Mouse (Mus musculus) ES-Bruce4 (cell line): Measurements from ENCODE around the gene Nmral1. TPM values are rescaled to one million over a fixed set of nuclear protein-coding genes. Genes with fewer than 3 reads are reported as not detected.

ENCODE experiments used
- H3K27ac ChIP-seq: 2 replicates; pipeline ENCODE4 v1.5.1; 2012; ENCODE audit warnings: low read length, inconsistent platforms; ENCODE audit not compliant: insufficient read depth
- H3K27me3 ChIP-seq: 2 replicates; pipeline ENCODE4 v1.6.1; 2012; ENCODE audit warnings: mild to moderate bottlenecking, low read length, inconsistent platforms; ENCODE audit not compliant: control insufficient read depth, poor library complexity, insufficient read depth, severe bottlenecking
- H3K36me3 ChIP-seq: 2 replicates; pipeline ENCODE4 v1.6.1; 2012; ENCODE audit warnings: inconsistent platforms, mild to moderate bottlenecking, low read length, moderate library complexity; ENCODE audit not compliant: control insufficient read depth, poor library complexity, insufficient read depth, severe bottlenecking
- H3K4me1 ChIP-seq: one replicate; pipeline ENCODE4 v1.8.1; 2011; ENCODE audit warnings: low read length; ENCODE audit not compliant: control insufficient read depth, insufficient read depth
- H3K4me3 ChIP-seq: 2 replicates; pipeline ENCODE4 v1.5.1; 2011; ENCODE audit warnings: low read depth, mild to moderate bottlenecking, low read length
- H3K9ac ChIP-seq: 2 replicates; pipeline ENCODE4 v1.6.1; 2012; ENCODE audit warnings: low read depth, mild to moderate bottlenecking, inconsistent platforms; ENCODE audit not compliant: poor library complexity, severe bottlenecking
- H3K9me3 ChIP-seq: replicated peaks from 2 replicates; pipeline ENCODE4 v1.6.1; 2012; ENCODE audit warnings: mild to moderate bottlenecking, low read length, inconsistent platforms; ENCODE audit not compliant: control insufficient read depth, poor library complexity, insufficient read depth, severe bottlenecking
- CTCF ChIP-seq: IDR thresholded peaks from one replicate; pipeline ENCODE4 v1.8.1; 2011; ENCODE audit warnings: low read depth, low read length
- EP300 ChIP-seq: IDR thresholded peaks from 2 replicates; pipeline ENCODE4 v1.6.1; 2011; ENCODE audit warnings: low read depth, low read length; ENCODE audit not compliant: insufficient read depth
- POLR2A ChIP-seq: IDR thresholded peaks from one replicate; pipeline ENCODE4 v1.8.1; 2011; ENCODE audit warnings: low read length; ENCODE audit not compliant: insufficient read depth
- polyA plus RNA-seq: library from polyadenylated mRNA; stranded (reverse); fragments of >200 nt; gene quantifications from 2 replicates; pipeline ENCODE4 v1.2.4, GENCODE M21; 2011; ENCODE audit warnings: low read depth; ENCODE audit not compliant: missing spikeins, insufficient read depth, insufficient read length

The Nmral1 gene
- polyA plus RNA-seq, 1 experiment, result 15.7 TPM

DNA sequence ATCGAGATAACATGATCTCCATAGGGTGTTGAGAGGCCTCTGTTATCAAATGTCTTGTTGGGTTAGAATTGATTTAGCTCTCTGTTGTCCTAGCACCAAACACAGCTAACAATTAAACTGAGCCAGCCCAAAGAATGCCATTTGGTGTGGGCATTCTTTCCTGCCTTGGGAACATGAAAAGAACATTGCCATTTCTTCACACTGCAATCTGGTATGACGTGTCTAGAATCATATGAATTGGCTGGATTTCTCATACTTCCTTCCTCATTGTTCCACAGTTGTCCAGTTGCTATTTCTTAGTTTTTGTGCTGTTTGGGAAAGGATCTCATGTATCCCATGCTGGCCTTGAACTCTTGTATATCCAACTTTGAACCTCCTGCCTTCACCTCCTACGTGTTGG, 34.9 kb upstream of the Nmral1 start:
- Histone ChIP-seq H3K9ac (no peak overlapping the region), H3K36me3 (no peaks in the 10 kb centered on the region; the same call in 1 of the 2 replicates), H3K27me3 (no peaks in the 10 kb centered on the region), H3K4me1 (no peaks in the 10 kb centered on the region), H3K4me3 (no peak overlapping the region), H3K27ac (no peak overlapping the region), H3K9me3 (peaks cover 11% of the 10 kb centered on the region)
- no peak for TF ChIP-seq CTCF
- TF ChIP-seq POLR2A, result no peak
- TF ChIP-seq EP300, result no peak

GRCm38 (mm10) chr16:4752155-4752554, 33.0 kb upstream of the Nmral1 start:
- Histone ChIP-seq H3K4me3 (no peak overlapping the region), H3K27me3 (no peaks in the 10 kb centered on the region), H3K9me3 (peaks cover 11% of the 10 kb centered on the region), H3K9ac (no peak overlapping the region), H3K4me1 (no peaks in the 10 kb centered on the region), H3K36me3 (no peaks in the 10 kb centered on the region; the same call in 1 of the 2 replicates), H3K27ac (no peak overlapping the region)
- TF ChIP-seq CTCF (no peak), POLR2A (no peak), EP300 (no peak)

DNA sequence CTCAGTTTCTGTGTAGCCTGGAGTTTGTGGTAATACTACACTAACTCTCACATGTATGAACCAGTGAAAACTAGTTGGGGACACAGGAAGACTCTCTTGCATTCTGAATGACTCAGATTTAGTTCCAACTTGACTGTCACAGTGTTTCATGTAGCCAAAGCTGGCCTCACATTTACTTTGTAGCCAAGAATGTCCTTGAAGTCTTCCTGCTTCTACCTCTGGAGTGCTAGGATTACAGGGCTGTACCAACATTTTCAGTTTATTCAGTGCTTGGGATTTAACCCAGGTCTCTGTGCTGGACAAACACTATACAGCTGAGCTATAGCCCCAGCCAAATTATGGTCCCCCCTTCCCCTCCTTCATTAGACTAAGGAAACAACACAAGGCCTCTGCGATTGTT, 23.0 kb upstream of the Nmral1 start:
- Histone ChIP-seq H3K4me1 (no peaks in the 10 kb centered on the region), H3K27ac (no peak overlapping the region), H3K4me3 (no peak overlapping the region), H3K9me3 (peaks cover 37% of the 10 kb centered on the region), H3K27me3 (no peaks in the 10 kb centered on the region), H3K36me3 (no peaks in the 10 kb centered on the region), H3K9ac (no peak overlapping the region)
- no peak for TF ChIP-seq POLR2A
- no peak for TF ChIP-seq EP300
- no peak for TF ChIP-seq CTCF

DNA sequence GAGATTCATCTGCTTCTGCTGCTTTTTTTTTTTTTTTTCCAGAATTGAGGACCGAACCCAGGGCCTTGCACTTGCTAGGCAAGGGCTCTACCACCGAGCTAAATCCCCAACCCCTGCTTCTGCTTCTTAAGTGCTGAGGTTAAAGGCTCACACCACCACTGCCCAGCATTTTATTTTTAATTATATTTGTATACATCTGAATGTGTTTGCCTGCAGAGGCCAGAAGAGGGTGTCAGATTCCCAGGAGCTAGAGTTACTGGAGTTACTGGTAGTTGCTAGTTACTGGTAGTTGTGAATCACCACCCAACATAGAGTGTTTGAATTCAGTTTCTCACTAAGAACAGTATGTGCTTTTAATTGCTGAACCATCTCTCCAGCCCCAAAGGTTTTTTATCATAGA, 20.8 kb upstream of the Nmral1 start:
- Histone ChIP-seq H3K36me3 (no peaks in the 10 kb centered on the region), H3K9me3 (peaks cover 37% of the 10 kb centered on the region), H3K4me1 (no peaks in the 10 kb centered on the region), H3K9ac (no peak overlapping the region), H3K4me3 (no peak overlapping the region), H3K27ac (no peak overlapping the region), H3K27me3 (no peaks in the 10 kb centered on the region)
- TF ChIP-seq POLR2A, result no peak
- TF ChIP-seq EP300, result no peak
- TF ChIP-seq CTCF, result no peak

GRCm38 (mm10) chr16:4736262-4736661, 17.1 kb upstream of the Nmral1 start:
- H3K4me1 ChIP-seq, result no peaks in the 10 kb centered on the region
- no peaks in the 10 kb centered on the region for H3K27me3 ChIP-seq
- H3K4me3 ChIP-seq, result no peak overlapping the region
- no peaks in the 10 kb centered on the region for H3K36me3 ChIP-seq
- peaks cover 17% of the 10 kb centered on the region for H3K9me3 ChIP-seq
- no peak overlapping the region for H3K9ac ChIP-seq
- no peak overlapping the region for H3K27ac ChIP-seq
- TF ChIP-seq CTCF (no peak), POLR2A (no peak), EP300 (no peak)

DNA sequence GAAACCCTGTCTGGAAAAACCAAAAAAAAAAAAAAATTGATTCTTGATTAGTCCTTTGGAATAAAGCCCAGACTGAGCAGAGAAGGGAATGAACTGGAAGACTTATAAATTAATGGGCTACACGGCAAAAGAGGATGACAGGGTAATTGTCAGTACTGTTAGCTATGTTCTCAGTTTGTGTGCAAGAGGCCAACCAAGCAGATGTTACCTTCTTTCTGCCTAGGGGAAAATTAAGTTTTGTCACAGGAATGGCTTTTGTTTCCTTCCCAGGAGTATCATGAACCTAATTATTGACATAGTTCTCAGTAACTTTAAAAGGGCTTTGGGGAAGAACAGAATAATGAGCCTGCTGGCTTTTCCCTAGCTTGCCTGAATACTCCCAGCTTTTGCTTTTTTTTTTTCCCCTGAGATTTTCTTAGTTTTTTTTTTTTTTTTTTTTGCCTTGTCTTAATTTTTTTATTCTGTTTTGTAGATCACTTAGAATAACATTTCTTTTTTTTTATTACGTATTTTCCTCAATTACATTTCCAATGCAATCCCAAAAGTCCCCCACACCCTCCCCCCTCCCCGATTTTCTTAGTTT, 11.7 kb upstream of the Nmral1 start:
- Histone ChIP-seq H3K36me3 (no peaks in the 10 kb centered on the region), H3K4me1 (no peaks in the 10 kb centered on the region), H3K27me3 (no peaks in the 10 kb centered on the region), H3K9me3 (no peaks in the 10 kb centered on the region), H3K4me3 (no peak overlapping the region), H3K9ac (no peak overlapping the region), H3K27ac (no peak overlapping the region)
- no peak for TF ChIP-seq CTCF
- TF ChIP-seq POLR2A, result no peak
- no peak for TF ChIP-seq EP300
